Mouse (Mus musculus) limb, embryonic 11.5 days (tissue): ENCODE results near the gene Cplx2. TPM values are rescaled to one million over a fixed set of nuclear protein-coding genes. Genes with fewer than 3 reads are reported as not detected.

Experiments used
- ATAC-seq: fragments of 200-750 bp; cut with Nextera tagmentation; 2 replicates; pipeline ENCODE4 v1.8.0; 2017; ENCODE audit warnings: low read depth; ENCODE audit not compliant: insufficient number of reproducible peaks, low FRiP score, low TSS enrichment
- DNase-seq: peaks from one replicate; pipeline ENCODE4 v3.0.0-alpha.2; 2015; ENCODE audit warnings: low spot score
- H3K27ac ChIP-seq: fragments of 300-500 bp; sonication (generic); replicated peaks from 2 replicates; pipeline ENCODE4 v1.5.1; 2014; ENCODE audit warnings: low read depth, mild to moderate bottlenecking, low read length
- H3K27me3 ChIP-seq: fragments of 300-500 bp; sonication (generic); 2 replicates; pipeline ENCODE4 v1.6.1; 2014; ENCODE audit warnings: mild to moderate bottlenecking, low read length, mixed read lengths; ENCODE audit not compliant: control insufficient read depth, insufficient read depth
- H3K36me3 ChIP-seq: fragments of 300-500 bp; sonication (generic); 2 replicates; pipeline ENCODE4 v1.6.1; 2014; ENCODE audit warnings: mild to moderate bottlenecking, low read length, moderate library complexity, mixed read lengths; ENCODE audit not compliant: control insufficient read depth, insufficient read depth
- H3K4me1 ChIP-seq: fragments of 300-500 bp; sonication (generic); 2 replicates; pipeline ENCODE4 v1.6.1; 2014; ENCODE audit warnings: low read length, mixed read lengths; ENCODE audit not compliant: control insufficient read depth, insufficient read depth
- H3K4me2 ChIP-seq: fragments of 300-500 bp; sonication (generic); 2 replicates; pipeline ENCODE4 v1.6.1; 2014; ENCODE audit warnings: low read depth, mild to moderate bottlenecking, moderate library complexity; ENCODE audit not compliant: severe bottlenecking
- H3K4me3 ChIP-seq: fragments of 300-500 bp; sonication (generic); 2 replicates; pipeline ENCODE4 v1.5.1; 2014; ENCODE audit warnings: low read depth, low read length
- H3K9ac ChIP-seq: fragments of 300-500 bp; sonication (generic); 2 replicates; pipeline ENCODE4 v1.6.1; 2014; ENCODE audit warnings: mild to moderate bottlenecking, low read length
- H3K9me3 ChIP-seq: fragments of 300-500 bp; sonication (generic); 2 replicates; pipeline ENCODE4 v1.6.1; 2016; ENCODE audit warnings: low read length; ENCODE audit not compliant: control insufficient read depth
- WGBS: fragments of 180-500 bp; shearing (Covaris S2); extraction: QIAGEN DNeasy Blood & Tissue Kit; methylation state at CpG from one replicate; pipeline ENCODE4 v1.1.7; 2014; 5-methylcytosine and 5-hydroxymethylcytosine counted together
- polyA plus RNA-seq: library from polyadenylated mRNA; unstranded; fragments of >200 nt; fragmentation: Nextera tagmentation; extraction: Ambion mirVana; gene quantifications from 2 replicates; pipeline ENCODE4 v1.2.1, GENCODE M21; 2014

Gene Cplx2
- polyA plus RNA-seq = 3.4 and 4.3 TPM in 2 replicates

DNA sequence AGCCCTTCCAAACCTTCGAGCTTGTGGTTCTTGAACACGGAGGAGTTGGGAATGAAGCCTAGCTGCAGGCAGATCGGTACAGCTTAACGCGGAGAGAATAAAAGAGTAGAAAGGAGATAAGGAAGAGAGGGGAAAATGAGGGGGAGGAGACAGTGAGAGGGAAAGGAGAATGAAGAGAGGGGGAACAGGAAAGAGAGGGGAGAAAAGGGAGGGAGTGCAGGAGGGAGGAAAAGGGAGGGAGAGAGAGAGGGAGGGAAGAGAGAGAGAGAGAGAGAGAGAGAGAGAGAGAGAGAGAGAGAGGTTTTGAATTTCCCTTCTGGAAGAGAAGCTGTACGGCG, at the start of gene Cplx2:
TSS of gene Cplx2 (plus strand) at position 301 of the 338 bp plus-strand sequence.
- no peaks in the 10 kb centered on the region for H3K36me3 ChIP-seq
- peaks cover 10% of the 10 kb centered on the region; the same call in 1 of the 2 replicates for H3K4me1 ChIP-seq
- peaks cover 8% of the 10 kb centered on the region; the same call in 1 of the 2 replicates for H3K27me3 ChIP-seq
- H3K9ac ChIP-seq = no peak within 1 kb of the TSS
- ATAC-seq (no peak), DNase-seq (no peak)
- H3K4me2 ChIP-seq = peak within 1 kb of the TSS; percentile 44
- peak within 1 kb of the TSS; percentile 14 for H3K4me3 ChIP-seq
- H3K27ac ChIP-seq = no peak within 1 kb of the TSS
- 3% methylated on average over 5 of the region's 7 CpGs for WGBS
- no peaks in the 10 kb centered on the region for H3K9me3 ChIP-seq

DNA sequence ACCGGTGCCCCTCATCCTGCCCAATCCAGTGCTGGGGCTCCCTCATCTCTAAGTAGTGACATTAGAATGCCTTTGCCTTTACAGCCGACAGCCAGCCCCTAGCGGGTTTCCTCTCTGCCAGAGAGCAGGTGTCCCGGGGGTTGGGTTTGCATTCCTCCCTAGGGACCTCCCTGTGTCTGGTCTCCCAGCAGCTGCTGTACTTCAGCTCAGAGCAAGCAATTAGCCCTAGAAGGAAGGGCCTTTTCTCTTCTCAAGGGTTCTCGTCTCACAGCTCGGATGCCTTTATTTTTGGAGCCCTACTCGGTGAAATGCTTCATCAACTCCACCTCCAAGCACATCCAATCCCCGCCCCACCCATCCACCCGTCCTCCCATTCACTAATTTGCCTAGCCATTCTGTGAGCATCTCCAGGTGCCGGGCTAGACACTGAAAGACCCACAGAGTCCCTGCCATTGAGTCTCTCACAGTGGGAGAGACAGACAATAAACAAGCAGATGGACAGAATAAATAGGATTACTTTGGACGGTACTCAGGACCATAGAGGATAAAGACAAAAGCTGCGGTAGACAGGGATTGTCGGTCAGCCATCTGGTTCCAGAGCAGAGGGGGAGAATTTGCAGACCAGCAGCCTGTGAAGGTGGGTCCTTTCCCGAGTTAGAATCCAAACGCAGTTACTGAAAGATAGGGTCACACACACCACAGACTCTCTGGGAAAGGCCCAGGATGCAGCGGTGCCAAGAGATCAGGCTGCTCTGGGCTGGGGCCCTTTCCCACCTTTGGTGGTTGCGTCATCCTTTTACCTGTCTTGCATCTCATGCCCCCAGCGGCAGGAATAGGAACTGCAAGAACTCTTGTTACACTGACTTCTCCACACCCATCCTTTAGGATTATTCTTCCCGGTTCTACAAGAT, 48.5 kb upstream of the Cplx2 start:
- Histone ChIP-seq H3K27me3 (no peaks in the 10 kb centered on the region), H3K9me3 (no peaks in the 10 kb centered on the region), H3K27ac (no peak overlapping the region), H3K4me2 (no peak overlapping the region), H3K4me3 (no peak overlapping the region), H3K9ac (no peak overlapping the region), H3K4me1 (no peaks in the 10 kb centered on the region), H3K36me3 (no peaks in the 10 kb centered on the region)
- ATAC-seq = no peak
- 38% methylated on average over 19 of the region's 19 CpGs for WGBS
- peak; percentile 78 for DNase-seq

DNA sequence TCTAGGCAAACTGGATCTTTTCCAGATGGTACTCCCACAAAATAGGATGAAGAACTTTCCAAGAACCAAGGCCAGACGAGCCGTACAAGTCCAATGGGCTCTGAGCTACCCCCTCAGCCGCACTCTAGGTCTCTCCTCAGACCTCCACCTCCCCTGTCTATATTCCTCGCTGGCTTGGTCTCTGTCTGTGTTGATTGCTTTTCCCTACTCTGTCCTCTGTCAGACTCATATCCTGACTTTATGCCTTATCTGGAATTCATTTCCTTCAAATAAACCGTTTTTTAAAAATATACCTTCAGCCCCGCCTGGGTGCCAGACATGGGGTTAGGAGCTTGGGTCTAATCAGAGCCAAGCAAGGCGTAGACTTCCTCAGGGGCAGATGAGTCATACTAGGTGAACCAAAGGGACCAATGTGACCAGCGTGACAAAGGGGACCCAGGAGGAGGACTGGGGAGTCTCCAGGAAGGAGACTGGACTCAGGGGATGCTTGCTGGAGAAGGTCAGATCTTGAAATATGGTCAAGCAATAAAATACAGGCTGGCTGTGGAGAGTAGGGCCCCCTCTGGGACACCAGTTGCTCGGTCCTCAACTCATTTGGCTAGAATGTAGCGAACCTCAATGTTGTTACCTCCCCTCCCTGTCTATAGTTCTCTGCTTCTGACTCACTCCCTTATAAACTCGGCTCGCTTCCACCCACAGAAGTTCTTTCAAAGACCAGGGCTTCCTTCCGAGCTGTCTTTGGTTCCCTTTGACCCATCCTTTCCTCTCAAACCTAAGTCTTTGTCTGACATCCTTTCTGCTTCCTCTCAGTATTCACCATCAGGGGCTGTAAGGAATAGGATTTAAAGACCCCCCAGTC, 47.6 kb upstream of the Cplx2 start:
- 76% methylated on average over 13 of the region's 13 CpGs for WGBS
- no peak for ATAC-seq

DNA sequence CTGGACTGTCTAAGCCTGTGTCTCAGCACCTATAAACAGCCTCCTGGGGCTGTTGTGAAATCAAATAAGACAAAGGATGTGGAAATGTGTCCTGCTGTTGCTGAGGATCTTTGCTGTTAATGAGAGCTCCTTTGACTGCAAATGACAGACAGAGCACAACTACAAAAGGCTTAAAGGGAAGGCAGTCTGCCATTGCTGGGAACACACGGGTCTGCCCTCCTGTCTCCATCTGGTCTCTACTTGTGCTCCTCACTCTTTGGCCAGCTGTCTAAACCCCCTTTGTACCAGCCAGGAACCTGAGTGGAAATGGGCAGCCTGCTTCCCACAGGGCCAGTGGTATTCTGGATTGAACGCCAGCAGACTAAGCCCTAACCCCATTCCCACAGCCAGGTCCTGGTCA, 47.0 kb upstream of the Cplx2 start:
- 80% methylated on average over 2 of the region's 2 CpGs for WGBS
- ATAC-seq (no peak), DNase-seq (no peak)
- H3K4me2 ChIP-seq = no peak overlapping the region
- H3K36me3 ChIP-seq = no peaks in the 10 kb centered on the region
- no peaks in the 10 kb centered on the region for H3K9me3 ChIP-seq
- no peaks in the 10 kb centered on the region for H3K27me3 ChIP-seq
- H3K9ac ChIP-seq = no peak overlapping the region
- no peak overlapping the region for H3K27ac ChIP-seq
- H3K4me3 ChIP-seq = no peak overlapping the region
- H3K4me1 ChIP-seq = 0 out of 2 replicates have a peak, but pooled peaks cover 2% of the 10 kb centered on the region

More for the DNA sequence above, 47.6 kb upstream of the Cplx2 start:
- no peak for DNase-seq
- no peaks in the 10 kb centered on the region for H3K27me3 ChIP-seq
- H3K4me1 ChIP-seq = 0 out of 2 replicates have a peak, but pooled peaks cover 2% of the 10 kb centered on the region
- no peaks in the 10 kb centered on the region for H3K9me3 ChIP-seq
- no peaks in the 10 kb centered on the region for H3K36me3 ChIP-seq
- H3K4me3 ChIP-seq = no peak overlapping the region
- H3K27ac ChIP-seq = no peak overlapping the region
- no peak overlapping the region for H3K9ac ChIP-seq
- H3K4me2 ChIP-seq = no peak overlapping the region

DNA sequence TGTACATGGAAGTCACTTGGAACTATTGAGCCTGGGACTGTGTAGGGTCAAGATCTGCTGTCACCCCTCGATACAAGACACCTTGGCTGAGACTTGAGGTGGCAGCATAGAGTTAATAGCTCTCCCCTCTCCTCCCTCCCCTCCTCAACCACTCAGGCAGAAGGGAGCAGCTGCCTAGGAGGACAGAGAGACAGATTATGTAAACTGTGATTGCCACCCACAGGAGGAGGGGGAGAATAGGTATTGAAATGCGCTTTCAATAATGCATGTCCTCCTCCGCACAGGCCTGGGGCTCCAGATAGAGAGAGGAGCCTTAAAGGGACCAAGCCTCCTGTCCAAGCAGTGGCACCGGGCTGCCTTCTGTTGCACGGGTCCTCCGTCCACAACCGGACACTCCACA, 45.3 kb upstream of the Cplx2 start:
- H3K4me2 ChIP-seq = no peak overlapping the region
- no peaks in the 10 kb centered on the region for H3K36me3 ChIP-seq
- no peaks in the 10 kb centered on the region for H3K27me3 ChIP-seq
- H3K4me1 ChIP-seq = 0 out of 2 replicates have a peak, but pooled peaks cover 2% of the 10 kb centered on the region
- 69% methylated on average over 7 of the region's 7 CpGs for WGBS
- no peak for DNase-seq
- no peaks in the 10 kb centered on the region for H3K9me3 ChIP-seq
- H3K27ac ChIP-seq = no peak overlapping the region
- H3K9ac ChIP-seq = no peak overlapping the region
- H3K4me3 ChIP-seq = no peak overlapping the region
- ATAC-seq = no peak

DNA sequence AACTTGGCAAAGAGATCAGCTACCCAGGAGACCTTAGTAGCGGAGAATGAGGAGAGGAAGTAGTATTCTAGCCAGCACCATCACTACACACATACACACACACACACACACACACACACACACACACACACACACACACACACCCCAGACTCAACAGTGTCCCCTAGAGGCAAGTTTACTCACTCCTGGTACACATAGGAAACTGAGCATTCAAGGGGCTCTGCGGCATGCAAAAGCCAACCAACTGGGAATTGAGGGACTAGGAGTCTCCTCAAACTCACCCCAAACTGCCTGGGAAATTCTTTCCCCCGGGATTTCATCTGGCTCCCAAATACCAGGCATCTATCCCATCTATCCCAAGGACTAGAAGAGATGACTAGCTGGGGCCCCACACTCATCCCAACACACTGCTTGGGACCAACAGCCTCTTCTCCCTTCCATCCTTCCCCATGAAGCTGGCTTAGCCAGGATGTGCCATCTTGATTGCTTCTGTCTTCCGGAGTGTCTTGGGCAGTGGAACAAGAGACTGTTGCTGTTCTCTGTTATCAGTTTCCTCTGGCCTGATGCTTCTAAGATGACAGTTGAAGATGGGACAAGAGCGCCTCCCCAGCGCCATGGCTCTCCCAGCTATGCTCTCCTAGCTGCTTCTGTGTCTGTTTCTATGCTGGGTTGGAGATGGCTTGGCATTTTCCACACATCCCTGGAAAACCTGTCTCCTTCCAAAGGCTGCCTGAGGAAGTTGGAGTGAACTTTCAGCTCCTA, 44.3 kb upstream of the Cplx2 start:
- peaks cover 7% of the 10 kb centered on the region for H3K4me1 ChIP-seq
- H3K4me2 ChIP-seq = no peak overlapping the region
- 88% methylated on average over 6 of the region's 6 CpGs for WGBS
- H3K27me3 ChIP-seq = no peaks in the 10 kb centered on the region
- no peak overlapping the region for H3K9ac ChIP-seq
- H3K36me3 ChIP-seq = no peaks in the 10 kb centered on the region
- ATAC-seq = no peak
- no peak for DNase-seq
- H3K27ac ChIP-seq = no peak overlapping the region
- H3K9me3 ChIP-seq = no peaks in the 10 kb centered on the region
- H3K4me3 ChIP-seq = no peak overlapping the region

DNA sequence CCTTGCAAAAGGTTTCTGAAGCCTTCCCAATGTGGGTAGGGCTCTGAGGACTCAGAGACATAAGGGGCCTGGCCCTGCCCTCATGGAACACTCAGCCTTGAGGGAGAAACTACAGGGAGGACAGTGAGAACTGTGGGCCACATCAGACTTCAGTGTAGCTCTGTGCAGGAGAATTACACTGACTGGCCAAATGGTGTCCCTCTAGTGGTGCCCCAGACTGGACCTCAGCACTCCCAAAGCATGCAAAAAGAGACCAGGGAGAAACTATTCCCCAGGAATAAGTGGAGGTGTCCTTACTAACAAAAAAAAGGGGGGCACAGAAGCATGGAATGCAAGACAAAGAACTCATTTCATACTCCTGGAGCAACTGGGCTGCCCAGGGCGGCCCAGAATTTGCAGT, 43.1 kb upstream of the Cplx2 start:
- Histone ChIP-seq H3K4me1 (peaks cover 12% of the 10 kb centered on the region), H3K4me3 (no peak overlapping the region), H3K9ac (no peak overlapping the region), H3K9me3 (no peaks in the 10 kb centered on the region), H3K36me3 (no peaks in the 10 kb centered on the region), H3K27ac (no peak overlapping the region), H3K4me2 (no peak overlapping the region), H3K27me3 (no peaks in the 10 kb centered on the region)
- WGBS = 52% methylated on average over 1 of the region's 1 CpGs
- no peak for ATAC-seq
- no peak for DNase-seq

DNA sequence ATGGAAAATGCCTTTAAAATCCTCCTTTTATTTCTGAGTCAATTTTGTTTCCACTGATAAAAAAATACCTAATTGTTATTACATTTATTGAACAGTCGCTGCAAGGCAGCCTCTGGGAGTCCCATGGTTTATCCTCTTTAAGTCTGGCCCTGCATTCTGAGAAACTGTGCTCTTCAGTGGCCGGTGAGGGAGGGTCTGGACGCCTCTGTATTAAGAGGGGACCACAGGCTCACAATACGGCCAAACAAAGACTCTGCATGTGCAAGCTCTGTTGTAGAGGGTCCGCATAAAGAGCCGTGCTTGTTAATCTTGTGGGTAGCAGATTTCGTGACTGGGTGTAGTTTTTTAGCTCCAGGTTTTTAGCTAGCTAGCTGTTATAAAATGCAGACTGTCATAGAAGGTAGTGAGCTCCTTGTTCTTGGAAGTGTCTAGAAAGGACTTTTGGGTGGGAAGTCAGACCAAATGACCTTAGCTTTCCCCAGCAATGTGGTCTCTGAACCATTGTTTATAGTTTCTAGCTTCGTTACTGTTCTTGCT, 42.1 kb upstream of the Cplx2 start:
- no peak overlapping the region for H3K27ac ChIP-seq
- DNase-seq = no peak
- 48% methylated on average over 8 of the region's 8 CpGs for WGBS
- H3K36me3 ChIP-seq = no peaks in the 10 kb centered on the region
- no peaks in the 10 kb centered on the region for H3K9me3 ChIP-seq
- H3K9ac ChIP-seq = no peak overlapping the region
- H3K4me1 ChIP-seq = peaks cover 16% of the 10 kb centered on the region
- no peaks in the 10 kb centered on the region for H3K27me3 ChIP-seq
- no peak overlapping the region for H3K4me2 ChIP-seq
- H3K4me3 ChIP-seq = no peak overlapping the region
- ATAC-seq = no peak
